14 mouse cellular contexts compared by ENCODE assay signal in the genomic region with DNA sequence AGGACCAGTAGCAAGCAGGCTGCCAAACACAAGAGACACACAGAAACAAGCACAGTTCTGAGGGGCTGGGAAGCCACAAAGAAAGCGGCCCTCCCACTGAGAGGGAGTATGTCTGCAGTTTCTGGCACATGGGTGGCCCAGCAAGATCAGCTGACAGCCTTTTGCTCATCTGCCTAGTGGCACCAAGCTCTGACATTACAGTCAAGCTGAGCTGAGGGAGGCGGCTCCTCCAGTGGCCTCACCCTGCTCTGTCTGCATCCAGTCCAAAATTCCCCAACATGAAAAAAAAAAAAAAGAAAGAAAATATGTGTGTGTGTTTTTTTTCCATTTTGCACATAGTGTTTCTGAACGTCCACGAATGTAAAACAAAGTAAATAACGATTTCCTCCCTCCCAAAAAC.
DNase-seq lines count a peak whose midpoint lies in the region; ATAC-seq and TF ChIP-seq lines count a peak whose summit lies in the region.
"Had no signal": no experiment of that assay in that cellular context is flagged by ENCODE, and none has a peak within 500 bp of the region (broad histone marks: within the 10 kb centered on the region; RNA-seq: fewer than 3 reads in every experiment).

No protein-coding gene starts in this region.

- peak overlapping the region; percentile 77 for H3K27ac ChIP-seq in lung, embryonic 14.5 days (ENCODE audit: low read depth)
- H3K27ac ChIP-seq in embryonic facial prominence, embryonic 13.5 days, result peak overlapping the region; percentile 76
- H3K27ac ChIP-seq in intestine, embryonic 15.5 days, result peak overlapping the region; percentile 78
- H3K27ac ChIP-seq in limb, embryonic 10.5 days, result peak overlapping the region; percentile 37; the same call in 1 of the 2 replicates
- H3K27ac ChIP-seq in hindbrain, embryonic 12.5 days, result no peak overlapping the region
- H3K27ac ChIP-seq: heart, embryonic 15.5 days had no signal

- H3K9me3 ChIP-seq in lung, embryonic 14.5 days (ENCODE audit: low read depth, low read length), result no peaks in the 10 kb centered on the region
- no peaks in the 10 kb centered on the region for H3K9me3 ChIP-seq in embryonic facial prominence, embryonic 13.5 days
- H3K9me3 ChIP-seq in intestine, embryonic 15.5 days, result no peaks in the 10 kb centered on the region
- H3K9me3 ChIP-seq in limb, embryonic 10.5 days (replicated peaks), result no peaks in the 10 kb centered on the region
- H3K9me3 ChIP-seq in hindbrain, embryonic 12.5 days (replicated peaks), result no peaks in the 10 kb centered on the region
- H3K9me3 ChIP-seq: heart, embryonic 15.5 days had no signal

- no peak; the same call in 1 of the 2 replicates for TF ChIP-seq CTCF in lung, embryonic 14.5 days (IDR thresholded peaks at IDR 0.05; ENCODE audit: low read depth)

- H3K36me3 ChIP-seq in lung, embryonic 14.5 days (ENCODE audit: insufficient read depth), result no peaks in the 10 kb centered on the region
- no peaks in the 10 kb centered on the region for H3K36me3 ChIP-seq in embryonic facial prominence, embryonic 13.5 days
- H3K36me3 ChIP-seq in intestine, embryonic 15.5 days, result no peaks in the 10 kb centered on the region
- no peaks in the 10 kb centered on the region for H3K36me3 ChIP-seq in limb, embryonic 10.5 days
- no peaks in the 10 kb centered on the region for H3K36me3 ChIP-seq in hindbrain, embryonic 12.5 days
- H3K36me3 ChIP-seq: heart, embryonic 15.5 days had no signal

- H3K4me1 ChIP-seq in lung, embryonic 14.5 days (ENCODE audit: insufficient read depth), result no peaks in the 10 kb centered on the region
- H3K4me1 ChIP-seq in embryonic facial prominence, embryonic 13.5 days, result peaks cover 43% of the 10 kb centered on the region
- peaks cover 5% of the 10 kb centered on the region for H3K4me1 ChIP-seq in intestine, embryonic 15.5 days (replicated peaks)
- H3K4me1 ChIP-seq in limb, embryonic 10.5 days, result peaks cover 32% of the 10 kb centered on the region; the same call in 1 of the 2 replicates
- no peaks in the 10 kb centered on the region for H3K4me1 ChIP-seq in hindbrain, embryonic 12.5 days
- H3K4me1 ChIP-seq: heart, embryonic 15.5 days; megakaryocyte, embryonic 14.5 days had no signal

- ATAC-seq in lung, embryonic 14.5 days (ENCODE audit: insufficient read depth), result peak; percentile 90
- no peak for ATAC-seq in embryonic facial prominence, embryonic 13.5 days (ENCODE audit: insufficient number of reproducible peaks, insufficient read depth, low FRiP score, low TSS enrichment, low read depth)
- peak; percentile 58 for ATAC-seq in intestine, embryonic 15.5 days
- no peak for ATAC-seq in hindbrain, embryonic 12.5 days (ENCODE audit: low FRiP score)
- ATAC-seq: forebrain, embryonic 14.5 days; hindbrain, embryonic 16.5 days had no signal

- H3K4me2 ChIP-seq in lung, embryonic 14.5 days, result no peak overlapping the region
- H3K4me2 ChIP-seq in embryonic facial prominence, embryonic 13.5 days, result no peak overlapping the region
- H3K4me2 ChIP-seq in intestine, embryonic 15.5 days (replicated peaks), result no peak overlapping the region
- no peak overlapping the region for H3K4me2 ChIP-seq in hindbrain, embryonic 12.5 days (replicated peaks)
- H3K4me2 ChIP-seq: heart, embryonic 15.5 days had no signal

- DNase-seq in lung, embryonic 14.5 days, result peak; percentile 78
- DNase-seq in lung, postnatal 14 days, result no peak
- no peak for DNase-seq in limb, embryonic 10.5 days (ENCODE audit: low spot score)
- DNase-seq in left cerebral cortex, adult 9 months (ENCODE audit: low spot score in 2 of 2), result no peak
- no peak for DNase-seq in thymus, postnatal 25 days
- DNase-seq: cerebellum, adult 2 months; gastrocnemius, postnatal 36 days had no signal

- no peaks in the 10 kb centered on the region for H3K27me3 ChIP-seq in lung, embryonic 14.5 days (ENCODE audit: insufficient read depth, low read length)
- H3K27me3 ChIP-seq in embryonic facial prominence, embryonic 13.5 days, result no peaks in the 10 kb centered on the region
- no peaks in the 10 kb centered on the region for H3K27me3 ChIP-seq in intestine, embryonic 15.5 days (replicated peaks)
- no peaks in the 10 kb centered on the region for H3K27me3 ChIP-seq in limb, embryonic 10.5 days (ENCODE audit: low read depth, poor library complexity, severe bottlenecking)
- no peaks in the 10 kb centered on the region for H3K27me3 ChIP-seq in hindbrain, embryonic 12.5 days
- H3K27me3 ChIP-seq: heart, embryonic 15.5 days; megakaryocyte, embryonic 14.5 days had no signal

- 31% methylated on average over 5 of the region's 5 CpGs for WGBS in lung, embryonic 14.5 days
- WGBS in embryonic facial prominence, embryonic 13.5 days, result 49% methylated on average over 5 of the region's 5 CpGs
- WGBS in intestine, embryonic 15.5 days, result 37% methylated on average over 5 of the region's 5 CpGs
- 77% methylated on average over 5 of the region's 5 CpGs for WGBS in limb, embryonic 10.5 days
- 80% methylated on average over 5 of the region's 5 CpGs for WGBS in hindbrain, embryonic 12.5 days

- no peak overlapping the region for H3K4me3 ChIP-seq in lung, embryonic 14.5 days (ENCODE audit: low read depth, low read length)
- no peak overlapping the region for H3K4me3 ChIP-seq in embryonic facial prominence, embryonic 13.5 days
- H3K4me3 ChIP-seq in intestine, embryonic 15.5 days (replicated peaks), result no peak overlapping the region
- H3K4me3 ChIP-seq in limb, embryonic 10.5 days, result no peak overlapping the region
- H3K4me3 ChIP-seq in hindbrain, embryonic 12.5 days, result no peak overlapping the region
- H3K4me3 ChIP-seq: heart, embryonic 15.5 days; megakaryocyte, embryonic 14.5 days had no signal

- no peak overlapping the region for H3K9ac ChIP-seq in lung, embryonic 14.5 days
- H3K9ac ChIP-seq in embryonic facial prominence, embryonic 13.5 days, result no peak overlapping the region
- H3K9ac ChIP-seq in intestine, embryonic 15.5 days, result no peak overlapping the region
- H3K9ac ChIP-seq in hindbrain, embryonic 12.5 days, result no peak overlapping the region
- H3K9ac ChIP-seq: heart, embryonic 15.5 days had no signal

Comparison
In these comparisons a context has a peak if more than half of its experiments do, and no peak if none do; other contexts are left out.
1. ATAC-seq: peak in lung, embryonic 14.5 days (single experiment) and intestine, embryonic 15.5 days (single experiment); none in embryonic facial prominence, embryonic 13.5 days (single experiment) and hindbrain, embryonic 12.5 days (single experiment).